Mouse (Mus musculus) G1E-ER4 (cell line): Measurements from ENCODE around the gene Gm2004. TPM values are rescaled to one million over a fixed set of nuclear protein-coding genes. Genes with fewer than 3 reads are reported as not detected.
"Not testable (repeated sequence)": the region's sequence is repeated elsewhere in the genome, so short reads cannot be mapped to it uniquely, and the experiment has no call there.

Source experiments
- GATA1 ChIP-seq: IDR thresholded peaks from one replicate; pipeline ENCODE4 v1.8.0; 2012; ENCODE audit warnings: low read length, inconsistent platforms
- polyA plus RNA-seq: library from polyadenylated mRNA; stranded (reverse); fragments of >175 nt; gene quantifications from 2 replicates; pipeline ENCODE4 v1.2.3, GENCODE M21; 2012

Gene Gm2004
- polyA plus RNA-seq = 0.05 and 0.16 TPM in 2 replicates

DNA sequence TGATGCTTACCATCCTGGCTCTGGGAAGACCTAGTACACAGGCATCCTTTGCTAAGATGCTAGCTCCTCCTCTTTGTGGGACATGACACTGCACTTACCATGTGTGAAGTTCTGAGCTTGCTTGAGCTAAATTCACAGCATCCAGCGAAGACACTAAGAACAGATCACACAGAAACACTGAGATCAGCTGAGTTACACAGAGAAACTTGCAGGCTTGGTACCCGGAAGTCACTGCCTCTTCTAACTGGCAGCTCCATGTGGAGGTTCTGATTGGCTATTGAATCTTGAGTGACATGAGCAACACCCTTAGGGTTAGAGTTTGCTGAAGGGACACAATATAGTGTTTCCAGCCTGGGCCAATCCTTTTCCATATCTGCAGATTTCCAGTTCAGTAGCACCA is at the start of gene Gm2004:
TSS of gene Gm2004 (minus strand) at position 101 of the 400 bp plus-strand sequence.
- TF ChIP-seq GATA1 = not testable (repeated sequence)

Other genes starting within 250 kb of the Gm2004 start
- 0.31 TPM in 1 of 2 replicates, not detected in the other for gene Zfp966, start 218.7 kb downstream of the Gm2004 start, polyA plus RNA-seq
- 0.11 and 0.22 TPM in 2 replicates for gene Gm2026, start 184.5 kb downstream of the Gm2004 start, polyA plus RNA-seq
- gene 2210418O10Rik, start 76.7 kb upstream of the Gm2004 start, polyA plus RNA-seq = 0.18 and 0.40 TPM in 2 replicates
- gene Gm11009, start 169.7 kb upstream of the Gm2004 start, polyA plus RNA-seq = not detected in 2 replicates